Mouse (Mus musculus) thymus, adult 2 months (tissue): ENCODE data around the gene Nexn. TPM values are rescaled to one million over a fixed set of nuclear protein-coding genes. Genes with fewer than 3 reads are reported as not detected.

Source experiments
- DNase-seq: peaks from one replicate; pipeline ENCODE4 v3.0.0; 2021
- H3K27ac ChIP-seq: fragments of 200-500 bp; 2 replicates; pipeline ENCODE4 v1.5.1; 2012; ENCODE audit warnings: low read length, control low read depth; ENCODE audit not compliant: control insufficient read depth, insufficient read depth
- H3K27me3 ChIP-seq: fragments of 200-500 bp; 2 replicates; pipeline ENCODE4 v1.6.1; 2012; ENCODE audit warnings: mild to moderate bottlenecking, low read length, moderate library complexity, mixed read lengths; ENCODE audit not compliant: control insufficient read depth, insufficient read depth
- H3K36me3 ChIP-seq: fragments of 200-500 bp; 2 replicates; pipeline ENCODE4 v1.6.1; 2012; ENCODE audit warnings: mild to moderate bottlenecking, low read length, moderate library complexity; ENCODE audit not compliant: control insufficient read depth, insufficient read depth
- H3K4me1 ChIP-seq: fragments of 200-500 bp; replicated peaks from 2 replicates; pipeline ENCODE4 v1.6.1; 2012; ENCODE audit warnings: low read length; ENCODE audit not compliant: control insufficient read depth, insufficient read depth
- H3K4me3 ChIP-seq: fragments of 200-500 bp; 2 replicates; pipeline ENCODE4 v1.5.1; 2012; ENCODE audit warnings: mild to moderate bottlenecking, low read length, control low read depth, moderate library complexity; ENCODE audit not compliant: control insufficient read depth, insufficient read depth
- CTCF ChIP-seq: fragments of 200-500 bp; IDR thresholded peaks from 2 replicates; pipeline ENCODE4 v1.5.1; 2012; ENCODE audit warnings: mild to moderate bottlenecking, control low read depth, low read length, moderate library complexity, borderline replicate concordance; ENCODE audit not compliant: control insufficient read depth, poor library complexity, insufficient read depth; ENCODE audit errors: extremely low read depth
- POLR2A ChIP-seq: fragments of 200-500 bp; IDR thresholded peaks from 2 replicates; pipeline ENCODE4 v1.6.1; 2012; ENCODE audit warnings: mild to moderate bottlenecking, low read length, control low read depth, moderate library complexity; ENCODE audit not compliant: control insufficient read depth, poor library complexity, insufficient read depth; ENCODE audit errors: extremely low read depth
- WGBS: fragments of 180-500 bp; shearing (Covaris S2); methylation state at CpG from one replicate; pipeline ENCODE4 v1.1.7; 2018; 5-methylcytosine and 5-hydroxymethylcytosine counted together
- polyA plus RNA-seq: library from polyadenylated mRNA; depleted of rRNA; stranded (reverse); fragments of >200 nt; gene quantifications from 2 replicates; pipeline ENCODE4 v1.2.3, GENCODE M21; 2012; rRNA removed

The Nexn gene
- polyA plus RNA-seq, 1 experiment, result 0.31 TPM

DNA sequence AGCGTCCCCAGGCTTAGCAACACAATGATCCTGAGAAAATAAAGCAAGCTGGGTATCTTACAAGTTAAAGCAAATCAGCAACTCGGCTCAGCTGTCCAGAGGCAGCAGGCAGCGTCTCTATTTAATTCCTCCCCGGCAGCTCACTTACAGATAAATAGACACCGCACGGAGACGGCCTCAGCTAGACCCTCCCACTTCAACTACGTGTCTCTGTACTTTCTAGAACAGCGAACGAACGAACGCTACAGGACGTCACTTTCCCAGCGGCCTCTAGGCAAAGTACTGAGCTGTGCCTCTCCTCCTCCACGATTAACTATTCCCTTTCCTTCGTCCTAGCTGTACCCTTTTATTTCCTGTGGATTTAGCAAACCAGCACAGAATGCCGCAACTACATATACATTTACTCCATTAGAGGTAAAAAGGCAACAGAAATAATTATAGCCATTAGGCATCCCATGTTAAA lies 72.5 kb downstream of the Nexn start:
- peaks cover 6% of the 10 kb centered on the region for H3K4me1 ChIP-seq
- H3K36me3 ChIP-seq, result no peaks in the 10 kb centered on the region
- peak overlapping the region; percentile 22; the same call in 1 of the 2 replicates for H3K4me3 ChIP-seq
- DNase-seq, result peak; percentile 83
- H3K27ac ChIP-seq, result peak overlapping the region; percentile 54
- WGBS, result 1% methylated on average over 17 of the region's 17 CpGs
- no peaks in the 10 kb centered on the region for H3K27me3 ChIP-seq
- peak; percentile 62; the same call in 1 of the 2 replicates for TF ChIP-seq POLR2A
- TF ChIP-seq CTCF, result no peak

DNA sequence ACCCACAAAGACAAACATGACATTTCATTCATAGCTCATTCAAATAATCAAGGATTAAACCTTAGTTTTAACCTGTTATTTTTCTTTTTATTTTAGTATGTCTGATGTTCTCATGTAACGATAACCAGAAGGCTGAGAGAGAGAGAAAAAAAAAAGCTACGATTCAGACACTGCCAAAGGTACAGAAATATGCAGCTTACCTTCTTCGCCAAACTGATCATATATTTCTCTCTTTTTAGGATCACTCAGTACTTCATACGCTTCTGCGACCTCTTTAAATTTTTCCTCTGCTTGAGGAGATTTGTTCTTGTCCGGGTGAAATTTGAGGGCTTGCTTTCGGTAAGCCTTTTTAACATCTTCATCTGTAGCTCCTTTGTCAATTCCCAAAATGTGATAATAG lies 73.0 kb downstream of the Nexn start:
- H3K27ac ChIP-seq, result peak overlapping the region; percentile 54; the same call in 1 of the 2 replicates
- no peak for TF ChIP-seq POLR2A
- no peak for TF ChIP-seq CTCF
- no peaks in the 10 kb centered on the region; the same call in 1 of the 2 replicates for H3K36me3 ChIP-seq
- 1% methylated on average over 7 of the region's 7 CpGs for WGBS
- peaks cover 6% of the 10 kb centered on the region for H3K4me1 ChIP-seq
- no peaks in the 10 kb centered on the region for H3K27me3 ChIP-seq
- DNase-seq, result no peak
- no peak overlapping the region; the same call in 1 of the 2 replicates for H3K4me3 ChIP-seq

DNA sequence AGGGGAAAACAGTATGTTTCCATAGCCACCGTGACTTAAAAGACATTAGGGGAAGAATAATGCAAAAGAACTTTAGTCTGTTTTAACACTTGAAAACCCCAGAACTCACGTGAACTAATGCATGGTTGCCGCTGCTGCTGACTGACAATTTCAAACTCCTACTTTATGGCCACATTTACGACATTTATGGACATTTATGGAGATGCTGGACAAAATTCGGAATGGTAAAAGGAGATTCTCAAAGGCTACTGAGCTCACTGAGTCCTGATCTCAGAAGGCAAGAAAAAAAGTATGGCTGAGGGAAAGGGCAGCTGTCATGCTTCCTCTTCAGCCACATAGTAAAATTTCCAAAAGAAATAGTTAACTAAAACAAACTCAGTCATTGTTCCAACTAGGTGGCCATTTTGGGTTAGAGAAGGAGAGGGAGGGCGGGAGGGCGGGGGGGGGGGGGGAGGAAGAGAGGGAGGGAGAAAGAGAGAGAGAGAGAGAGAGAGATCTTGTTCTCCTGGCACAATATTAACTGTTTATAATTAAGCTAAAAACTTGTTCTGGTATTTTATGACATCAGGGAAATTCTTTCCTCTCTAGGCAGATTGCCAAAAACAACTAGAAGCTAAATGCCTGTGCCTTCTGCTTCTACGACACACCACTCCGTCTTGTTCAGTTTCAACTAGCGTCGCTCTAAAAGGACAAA lies 73.8 kb downstream of the Nexn start:
- peaks cover 6% of the 10 kb centered on the region for H3K4me1 ChIP-seq
- DNase-seq, result no peak
- H3K27me3 ChIP-seq, result no peaks in the 10 kb centered on the region
- WGBS, result 8% methylated on average over 11 of the region's 11 CpGs
- no peak overlapping the region for H3K4me3 ChIP-seq
- H3K36me3 ChIP-seq, result no peaks in the 10 kb centered on the region; the same call in 1 of the 2 replicates
- TF ChIP-seq CTCF (no peak), POLR2A (no peak)
- no peak overlapping the region; the same call in 1 of the 2 replicates for H3K27ac ChIP-seq

DNA sequence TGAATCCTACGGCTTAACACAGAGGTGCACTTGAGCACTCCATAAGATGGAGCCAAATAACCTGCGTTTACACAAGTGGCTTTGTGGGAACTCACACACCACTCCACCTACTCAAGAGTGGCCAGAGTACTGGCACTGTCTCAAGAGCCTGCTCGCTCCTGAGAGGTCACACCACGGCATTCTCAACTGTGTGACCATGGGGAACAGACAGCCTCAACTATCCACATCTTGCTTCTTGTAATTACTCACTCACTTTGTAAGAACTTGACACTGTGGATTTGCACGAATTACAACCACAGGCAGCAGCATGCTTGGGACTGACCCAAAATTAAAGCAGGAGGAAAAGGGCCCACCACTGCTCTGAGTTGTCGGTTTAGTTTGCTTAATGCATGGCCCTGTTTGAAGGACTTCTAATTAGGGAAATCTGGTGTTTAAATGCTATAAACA lies 74.3 kb downstream of the Nexn start:
- H3K27me3 ChIP-seq, result no peaks in the 10 kb centered on the region
- WGBS, result 29% methylated on average over 6 of the region's 6 CpGs
- H3K4me3 ChIP-seq, result peak overlapping the region; percentile 63
- no peak for TF ChIP-seq POLR2A
- no peak for TF ChIP-seq CTCF
- no peaks in the 10 kb centered on the region; the same call in 1 of the 2 replicates for H3K36me3 ChIP-seq
- peaks cover 6% of the 10 kb centered on the region for H3K4me1 ChIP-seq
- peak overlapping the region; percentile 52 for H3K27ac ChIP-seq
- DNase-seq, result no peak

DNA sequence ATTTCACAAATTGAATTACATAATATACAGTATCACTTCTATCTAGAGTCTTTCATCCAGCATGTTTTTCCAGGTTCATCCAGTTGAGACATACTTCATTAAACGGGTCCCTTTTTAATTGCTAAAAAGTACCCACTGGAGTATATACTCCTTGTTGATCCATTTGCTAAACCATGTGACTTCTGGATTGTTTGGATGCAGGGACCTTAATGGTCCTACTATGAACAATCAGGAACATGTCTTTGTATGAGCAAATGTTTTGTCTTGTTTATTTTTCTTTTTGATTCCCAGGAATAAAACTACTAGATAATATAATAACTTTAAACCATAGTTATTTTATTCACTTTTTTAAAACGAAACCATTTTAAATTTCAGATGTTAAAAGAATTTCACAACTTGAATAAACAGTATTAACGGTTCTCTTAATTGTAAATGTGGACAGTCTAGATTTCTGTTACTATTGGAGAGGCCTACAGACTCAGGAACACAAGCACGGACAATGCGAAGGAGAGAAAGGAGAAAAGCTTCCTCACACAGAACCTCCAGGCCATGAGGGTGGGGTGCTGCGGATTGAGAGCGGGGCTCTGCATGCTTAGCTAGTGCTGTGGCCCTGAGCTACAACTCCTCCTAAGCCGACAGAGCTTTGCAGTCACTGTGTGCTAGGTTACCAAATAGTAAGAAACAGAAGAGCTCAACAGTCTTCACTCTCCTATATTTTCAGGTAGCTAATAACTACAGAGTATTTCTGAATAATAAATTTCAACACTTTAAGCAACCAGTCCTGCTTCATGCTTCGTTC lies 75.3 kb downstream of the Nexn start:
- H3K4me1 ChIP-seq, result peaks cover 6% of the 10 kb centered on the region
- WGBS, result 92% methylated on average over 9 of the region's 9 CpGs
- H3K27ac ChIP-seq, result no peak overlapping the region
- TF ChIP-seq POLR2A (no peak), CTCF (no peak)
- peaks cover 7% of the 10 kb centered on the region; the same call in 1 of the 2 replicates for H3K36me3 ChIP-seq
- H3K4me3 ChIP-seq, result no peak overlapping the region; the same call in 1 of the 2 replicates
- no peaks in the 10 kb centered on the region for H3K27me3 ChIP-seq
- no peak for DNase-seq

DNA sequence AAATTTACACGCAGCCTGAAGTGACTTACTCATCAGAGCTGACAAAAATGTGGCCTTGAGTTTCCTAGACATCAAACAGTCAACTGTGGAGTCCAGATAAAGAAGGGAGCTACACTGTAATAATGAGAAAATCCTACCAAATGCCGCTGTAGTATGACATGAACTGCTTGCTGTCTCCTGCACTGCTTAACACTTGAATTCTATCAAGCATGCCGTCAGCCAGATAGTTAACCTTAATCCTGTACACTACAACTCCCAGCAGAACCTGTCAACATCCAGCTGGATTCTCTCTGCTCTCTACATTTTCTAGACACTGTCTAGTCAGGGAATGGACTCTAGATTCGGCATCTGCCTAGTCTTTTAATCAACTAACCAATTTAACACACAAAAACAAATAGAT lies 76.8 kb downstream of the Nexn start:
- WGBS, result 92% methylated on average over 4 of the region's 4 CpGs
- Histone ChIP-seq H3K27ac (no peak overlapping the region), H3K4me1 (peaks cover 6% of the 10 kb centered on the region), H3K27me3 (no peaks in the 10 kb centered on the region), H3K36me3 (peaks cover 22% of the 10 kb centered on the region), H3K4me3 (no peak overlapping the region)
- DNase-seq, result no peak
- TF ChIP-seq POLR2A (no peak), CTCF (no peak)

Other genes with a start within 250 kb of the Nexn start
- gene Gipc2, start 100.1 kb downstream of the Nexn start, polyA plus RNA-seq, result 3.2 and 4.0 TPM in 2 replicates
- 8.6 and 9.2 TPM in 2 replicates for gene Dnajb4, start 56.0 kb downstream of the Nexn start, polyA plus RNA-seq
- 247 and 254 TPM in 2 replicates for gene Fubp1, start 55.9 kb downstream of the Nexn start, polyA plus RNA-seq
- 15.2 and 15.4 TPM in 2 replicates for gene Miga1, start 74.1 kb upstream of the Nexn start, polyA plus RNA-seq
- 16.8 and 20.7 TPM in 2 replicates for gene Usp33, start 80.1 kb upstream of the Nexn start, polyA plus RNA-seq
- 29.1 and 35.7 TPM in 2 replicates for gene Zzz3, start 129.1 kb upstream of the Nexn start, polyA plus RNA-seq